Mouse (Mus musculus) midbrain, embryonic 14.5 days (tissue): ENCODE data around the gene Dvl2. TPM values are rescaled to one million over a fixed set of nuclear protein-coding genes. Genes with fewer than 3 reads are reported as not detected.
A peak's percentile ranks its signal among the peaks of the same experiment; 100 is the strongest.

ENCODE experiments used
- ATAC-seq: fragments of 200-750 bp; cut with Nextera tagmentation; 2 replicates; pipeline ENCODE4 v1.8.0; 2017; ENCODE audit warnings: moderate number of reproducible peaks, moderate library complexity; ENCODE audit not compliant: low FRiP score, low TSS enrichment
- DNase-seq: peaks from one replicate; pipeline ENCODE4 v3.0.0-alpha.2; 2015
- H3K27ac ChIP-seq: fragments of 300-500 bp; sonication (generic); replicated peaks from 2 replicates; pipeline ENCODE4 v1.5.1; 2014; ENCODE audit warnings: mild to moderate bottlenecking, low read depth, low read length, moderate library complexity
- H3K27me3 ChIP-seq: fragments of 300-500 bp; sonication (generic); 2 replicates; pipeline ENCODE4 v1.6.1; 2014; ENCODE audit warnings: low read length, control low read depth, mixed read lengths; ENCODE audit not compliant: control insufficient read depth, insufficient read depth
- H3K36me3 ChIP-seq: fragments of 300-500 bp; sonication (generic); 2 replicates; pipeline ENCODE4 v1.6.1; 2014; ENCODE audit warnings: low read length, control low read depth; ENCODE audit not compliant: control insufficient read depth, insufficient read depth
- H3K4me1 ChIP-seq: fragments of 300-500 bp; sonication (generic); 2 replicates; pipeline ENCODE4 v1.6.1; 2014; ENCODE audit warnings: mild to moderate bottlenecking, antibody characterized with exemption, low read length, control low read depth; ENCODE audit not compliant: control insufficient read depth, insufficient read depth
- H3K4me2 ChIP-seq: fragments of 300-500 bp; sonication (generic); 2 replicates; pipeline ENCODE4 v1.6.1; 2014; ENCODE audit warnings: mild to moderate bottlenecking, low read length, moderate library complexity
- H3K4me3 ChIP-seq: fragments of 300-500 bp; sonication (generic); replicated peaks from 2 replicates; pipeline ENCODE4 v1.5.1; 2014; ENCODE audit warnings: low read depth, low read length
- H3K9ac ChIP-seq: fragments of 300-500 bp; sonication (generic); replicated peaks from 2 replicates; pipeline ENCODE4 v1.6.1; 2014; ENCODE audit warnings: mild to moderate bottlenecking, low read length, moderate library complexity
- H3K9me3 ChIP-seq: fragments of 300-500 bp; sonication (generic); 2 replicates; pipeline ENCODE4 v1.6.1; 2016; ENCODE audit warnings: low read length, control low read depth, mixed read lengths; ENCODE audit not compliant: control insufficient read depth
- WGBS: fragments of 180-500 bp; shearing (Covaris S2); extraction: QIAGEN DNeasy Blood & Tissue Kit; methylation state at CpG from one replicate; pipeline ENCODE4 v1.1.7; 2014; 5-methylcytosine and 5-hydroxymethylcytosine counted together
- polyA plus RNA-seq: library from polyadenylated mRNA; unstranded; fragments of >200 nt; fragmentation: Nextera tagmentation; extraction: Ambion mirVana; gene quantifications from 2 replicates; pipeline ENCODE4 v1.2.1, GENCODE M21; 2014

Gene Dvl2
- polyA plus RNA-seq, 1 experiment from 2014 or later, result 23.0 TPM

DNA sequence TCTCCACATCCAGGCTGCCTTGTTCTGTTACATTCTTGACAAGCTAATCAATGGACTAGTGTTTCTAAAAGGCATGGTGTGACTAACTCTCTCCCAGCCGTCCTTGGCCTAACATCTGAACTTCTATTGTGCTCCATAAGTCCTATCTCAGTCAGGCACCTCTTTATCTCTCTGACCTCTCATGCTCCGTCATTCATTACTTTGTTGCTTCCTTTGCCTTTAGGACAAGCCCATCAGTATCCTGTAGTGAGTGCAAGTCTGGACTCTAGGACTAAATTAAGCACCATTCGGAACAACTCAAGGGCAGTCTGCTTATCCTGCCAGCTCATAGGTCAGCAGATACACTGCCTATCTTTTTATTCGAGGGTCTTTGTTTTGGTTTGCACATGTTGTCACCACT is 24.1 kb upstream of the Dvl2 start:
- Histone ChIP-seq H3K36me3 (peaks cover 53% of the 10 kb centered on the region), H3K4me2 (no peak overlapping the region), H3K9me3 (no peaks in the 10 kb centered on the region), H3K4me1 (peaks cover 11% of the 10 kb centered on the region), H3K27me3 (no peaks in the 10 kb centered on the region), H3K27ac (no peak overlapping the region), H3K9ac (no peak overlapping the region), H3K4me3 (no peak overlapping the region)
- ATAC-seq (no peak), DNase-seq (no peak)
- 96% methylated on average over 4 of the region's 4 CpGs for WGBS

DNA sequence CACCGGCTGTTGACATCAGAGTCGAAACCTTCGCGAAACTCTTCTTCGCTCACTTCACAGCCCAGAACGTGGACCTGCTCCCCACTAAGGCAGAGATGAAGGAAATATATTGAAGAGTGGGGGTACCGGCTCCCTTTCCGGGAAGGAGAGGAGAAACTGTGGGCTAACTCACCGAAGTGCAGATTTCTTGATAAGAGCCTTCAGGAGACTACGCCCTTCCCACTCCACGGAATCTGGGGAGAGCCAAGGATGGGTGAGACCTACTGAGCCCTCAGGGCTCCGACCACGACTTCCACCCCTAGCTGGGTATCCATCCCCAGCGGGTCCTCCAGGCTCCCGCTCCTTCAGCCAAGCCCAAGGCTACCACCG is 20.6 kb upstream of the Dvl2 start:
- Histone ChIP-seq H3K4me2 (peak overlapping the region; percentile 80), H3K27me3 (no peaks in the 10 kb centered on the region), H3K4me3 (peak overlapping the region; percentile 100), H3K4me1 (peaks cover 33% of the 10 kb centered on the region), H3K36me3 (peaks cover 40% of the 10 kb centered on the region), H3K27ac (peak overlapping the region; percentile 99), H3K9me3 (no peaks in the 10 kb centered on the region), H3K9ac (peak overlapping the region; percentile 98)
- 3% methylated on average over 16 of the region's 16 CpGs for WGBS
- ATAC-seq (no peak), DNase-seq (no peak)

DNA sequence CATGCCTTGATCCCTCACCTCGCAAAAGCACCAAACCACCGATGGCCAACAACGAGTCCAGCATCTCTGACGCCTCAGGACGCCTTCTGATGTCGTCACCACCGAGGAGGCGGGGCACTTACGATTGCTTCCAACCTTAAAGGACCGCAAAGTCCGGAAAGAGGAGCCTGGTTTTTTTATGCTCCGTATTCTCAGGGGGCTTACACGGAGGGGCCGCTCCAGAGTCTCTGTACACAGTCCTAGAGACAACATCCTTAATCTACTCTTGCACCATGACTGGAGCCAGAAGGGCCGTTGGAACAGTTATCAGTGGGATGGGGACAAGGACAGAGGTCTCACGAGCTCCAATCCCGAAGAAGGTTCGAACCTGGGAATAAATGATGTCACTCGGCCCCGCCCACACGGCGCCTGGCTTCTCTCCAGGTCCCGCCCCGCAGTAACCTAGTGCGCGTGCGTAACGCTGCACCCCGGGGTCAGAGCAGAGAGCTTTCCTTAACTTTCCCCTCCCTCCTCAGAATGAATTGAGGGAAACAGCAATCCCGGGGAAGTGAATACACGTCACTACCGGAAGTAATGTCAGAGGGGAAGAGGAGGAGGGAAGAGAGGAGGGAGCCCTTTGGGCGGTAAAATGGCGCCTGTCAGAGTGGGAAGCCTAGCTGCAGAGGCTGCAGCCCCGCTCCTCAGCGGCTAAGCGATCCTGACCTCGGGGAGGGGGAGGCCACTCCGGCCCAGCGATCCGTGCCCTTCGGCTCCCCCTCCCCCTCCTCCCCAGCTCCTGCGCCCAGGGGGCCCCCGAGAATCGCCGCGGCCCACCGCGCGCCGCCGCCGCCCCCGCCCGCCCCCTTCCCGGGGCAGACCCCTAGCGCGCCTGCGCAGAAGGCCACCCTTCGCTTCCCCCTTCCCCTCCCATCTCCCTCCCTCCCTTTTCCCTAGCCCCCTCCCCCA is 19.9 kb upstream of the Dvl2 start:
- Histone ChIP-seq H3K27me3 (no peaks in the 10 kb centered on the region), H3K9ac (peak overlapping the region; percentile 98), H3K36me3 (peaks cover 40% of the 10 kb centered on the region), H3K4me1 (peaks cover 33% of the 10 kb centered on the region), H3K4me2 (peak overlapping the region; percentile 80), H3K4me3 (peak overlapping the region; percentile 100), H3K27ac (peak overlapping the region; percentile 99), H3K9me3 (no peaks in the 10 kb centered on the region)
- WGBS, result under 1% methylated on average over 43 of the region's 60 CpGs
- peak; percentile 99 for DNase-seq
- peak; percentile 95 for ATAC-seq

DNA sequence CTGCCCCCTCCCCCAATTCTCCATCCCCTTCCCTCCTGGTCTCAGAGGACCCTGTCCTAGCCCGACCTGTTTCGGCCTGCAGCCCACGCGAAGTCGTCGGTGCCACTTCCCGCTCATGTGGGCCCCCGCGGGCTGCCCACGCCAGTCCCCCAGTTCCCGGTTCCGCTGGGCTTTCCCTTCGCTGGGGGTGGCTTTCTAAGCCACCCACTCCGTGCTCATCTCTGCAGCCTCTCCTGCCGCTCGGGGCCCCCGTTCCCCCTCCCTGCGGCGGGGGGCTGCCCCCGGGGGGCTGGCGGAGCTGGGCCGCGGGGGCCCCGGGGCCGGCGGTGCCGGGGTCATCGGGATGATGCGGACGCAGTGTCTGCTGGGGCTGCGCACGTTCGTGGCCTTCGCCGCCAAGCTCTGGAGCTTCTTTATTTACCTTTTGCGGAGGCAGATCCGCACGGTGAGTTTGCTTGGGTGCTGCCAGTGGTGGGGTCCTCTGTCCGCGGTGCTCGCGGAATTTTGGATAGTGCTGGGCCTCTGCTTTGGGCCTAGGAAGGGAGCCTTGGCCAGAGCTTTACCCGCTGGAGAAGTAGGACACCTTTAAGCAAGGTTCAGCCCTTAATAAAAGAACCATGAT is 19.1 kb upstream of the Dvl2 start, which contains the start of gene Ctdnep1:
TSS of gene Ctdnep1 (plus strand) at position 16 of the 622 bp plus-strand sequence.
- Histone ChIP-seq H3K27me3 (no peaks in the 10 kb centered on the region), H3K4me1 (peaks cover 33% of the 10 kb centered on the region), H3K36me3 (peaks cover 41% of the 10 kb centered on the region), H3K9ac (peak within 1 kb of the TSS; percentile 98), H3K27ac (peak within 1 kb of the TSS; percentile 99), H3K9me3 (no peaks in the 10 kb centered on the region), H3K4me2 (peak within 1 kb of the TSS; percentile 80), H3K4me3 (peak within 1 kb of the TSS; percentile 100)
- WGBS, result under 1% methylated on average over 43 of the region's 43 CpGs
- DNase-seq, result peak; percentile 39
- ATAC-seq, result peak; percentile 2; the same call in 1 of the 2 replicates

DNA sequence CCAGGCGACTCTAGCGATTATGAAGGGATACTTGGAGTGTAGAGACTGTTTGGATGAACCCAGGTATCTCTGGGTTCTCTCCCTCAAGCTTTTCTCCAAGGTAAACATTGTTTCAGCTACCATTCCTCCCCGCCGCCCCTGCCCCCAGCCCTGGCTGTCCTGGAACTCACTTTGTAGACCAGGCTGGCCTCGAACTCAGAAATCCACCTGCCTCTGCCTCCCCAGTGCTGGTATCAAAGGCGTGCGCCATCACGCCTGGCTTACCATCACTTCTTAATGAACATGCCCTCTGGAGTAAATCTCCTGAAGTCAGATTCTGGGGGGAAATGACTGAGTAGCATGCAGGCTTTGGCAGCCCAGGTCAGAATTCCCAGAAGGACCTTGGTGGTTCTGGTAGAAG is 18.2 kb upstream of the Dvl2 start, which contains the start of gene Elp5:
TSS of gene Elp5 (minus strand) at position 293 of the 400 bp plus-strand sequence.
- peak within 1 kb of the TSS; percentile 98 for H3K9ac ChIP-seq
- H3K27ac ChIP-seq, result peak within 1 kb of the TSS; percentile 99
- no peaks in the 10 kb centered on the region for H3K27me3 ChIP-seq
- DNase-seq (no peak), ATAC-seq (no peak)
- peaks cover 33% of the 10 kb centered on the region for H3K4me1 ChIP-seq
- H3K9me3 ChIP-seq, result no peaks in the 10 kb centered on the region
- peaks cover 42% of the 10 kb centered on the region for H3K36me3 ChIP-seq
- peak within 1 kb of the TSS; percentile 100 for H3K4me3 ChIP-seq
- H3K4me2 ChIP-seq, result peak within 1 kb of the TSS; percentile 80
- 59% methylated on average over 8 of the region's 8 CpGs for WGBS

DNA sequence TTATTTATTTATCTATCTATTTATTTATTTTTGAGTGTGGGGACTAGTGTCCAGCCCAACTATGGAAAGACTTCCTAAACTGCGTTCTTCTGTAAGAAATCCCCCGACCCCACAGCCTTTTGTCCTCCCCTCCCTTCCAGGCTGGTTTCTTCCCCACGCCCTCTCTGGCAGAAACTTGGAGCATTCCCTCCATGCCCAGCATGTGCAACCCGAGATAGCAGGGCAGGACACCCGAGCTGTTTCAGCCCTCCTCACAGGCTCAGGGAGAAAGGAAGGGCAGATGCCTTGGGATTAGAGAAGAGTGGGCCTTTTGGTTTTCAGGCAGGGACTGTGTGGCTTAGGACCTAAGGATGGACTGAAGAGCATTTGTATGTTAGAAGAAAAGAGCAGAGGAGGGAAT is 17.5 kb upstream of the Dvl2 start:
- ATAC-seq (no peak), DNase-seq (no peak)
- Histone ChIP-seq H3K36me3 (peaks cover 44% of the 10 kb centered on the region), H3K9me3 (no peaks in the 10 kb centered on the region), H3K4me1 (peaks cover 33% of the 10 kb centered on the region), H3K9ac (peak overlapping the region; percentile 98; the same call in 1 of the 2 replicates), H3K4me2 (peak overlapping the region; percentile 80), H3K4me3 (peak overlapping the region; percentile 100; the same call in 1 of the 2 replicates), H3K27ac (no peak overlapping the region), H3K27me3 (no peaks in the 10 kb centered on the region)
- WGBS, result 31% methylated on average over 5 of the region's 5 CpGs

DNA sequence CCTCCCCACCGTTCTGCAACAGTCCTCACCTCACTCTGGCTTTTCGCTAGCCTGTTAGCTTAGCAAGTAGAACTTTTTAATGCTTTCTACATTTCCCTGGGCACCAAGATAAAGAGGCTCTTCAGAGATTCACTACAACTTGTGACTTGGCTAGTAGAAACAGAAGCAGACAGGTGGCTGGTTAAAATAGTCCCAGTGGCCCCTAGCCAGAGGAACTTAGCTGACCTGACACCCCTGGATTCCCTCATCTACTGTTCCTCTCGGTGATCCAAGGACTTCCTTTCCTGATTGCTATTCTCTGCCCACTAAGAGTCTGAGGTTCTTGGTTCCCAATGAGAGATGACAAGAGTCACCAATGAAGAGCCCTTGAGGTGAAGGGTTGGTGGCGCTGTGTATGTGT is 17.0 kb upstream of the Dvl2 start:
- peaks cover 33% of the 10 kb centered on the region for H3K4me1 ChIP-seq
- peaks cover 49% of the 10 kb centered on the region for H3K36me3 ChIP-seq
- H3K27ac ChIP-seq, result no peak overlapping the region
- no peak overlapping the region for H3K4me3 ChIP-seq
- no peaks in the 10 kb centered on the region for H3K9me3 ChIP-seq
- no peak for DNase-seq
- H3K27me3 ChIP-seq, result no peaks in the 10 kb centered on the region
- H3K9ac ChIP-seq, result no peak overlapping the region
- ATAC-seq, result no peak
- peak overlapping the region; percentile 80 for H3K4me2 ChIP-seq
- 90% methylated on average over 4 of the region's 4 CpGs for WGBS

DNA sequence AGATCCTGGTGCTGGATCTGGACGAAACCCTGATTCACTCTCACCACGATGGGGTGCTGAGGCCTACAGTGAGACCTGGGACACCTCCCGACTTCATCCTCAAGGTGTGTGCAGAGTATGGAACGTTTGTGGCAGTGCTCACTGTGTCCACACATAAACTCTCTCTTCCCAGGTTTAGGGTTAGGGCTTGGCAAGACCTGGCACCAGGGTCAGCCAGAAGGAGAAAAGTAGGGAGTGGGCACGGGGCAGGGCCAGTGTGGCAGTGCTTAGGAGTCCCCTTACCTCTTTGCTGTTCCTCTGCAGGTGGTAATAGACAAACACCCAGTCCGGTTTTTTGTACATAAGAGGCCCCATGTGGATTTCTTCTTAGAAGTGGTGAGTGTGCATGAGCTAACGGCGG is 16.0 kb upstream of the Dvl2 start:
- peaks cover 25% of the 10 kb centered on the region for H3K4me1 ChIP-seq

More for the DNA sequence above, 16.0 kb upstream of the Dvl2 start:
- ATAC-seq, result no peak
- Histone ChIP-seq H3K36me3 (peaks cover 59% of the 10 kb centered on the region), H3K9me3 (no peaks in the 10 kb centered on the region), H3K27me3 (no peaks in the 10 kb centered on the region), H3K27ac (no peak overlapping the region), H3K9ac (no peak overlapping the region), H3K4me3 (no peak overlapping the region), H3K4me2 (no peak overlapping the region)
- WGBS, result 92% methylated on average over 8 of the region's 8 CpGs
- DNase-seq, result no peak
